Mouse (Mus musculus): ENCODE results near the gene Nr1d2. TPM values are rescaled to one million over a fixed set of nuclear protein-coding genes. Genes with fewer than 3 reads are reported as not detected.
A peak's percentile ranks its signal among the peaks of the same experiment; 100 is the strongest.
"Not testable (repeated sequence)": the region's sequence is repeated elsewhere in the genome, so short reads cannot be mapped to it uniquely, and the experiment has no call there.

The Nr1d2 gene
- 10 to 100 TPM; 57.3 to 64.0 TPM for total RNA-seq (2021)
- long read RNA-seq, full-length matches to known transcripts = 64 of 76 reads
- long read RNA-seq, partial matches to known transcripts = 3 of 76 reads
- long read RNA-seq, other reads (novel, unspliced or antisense) = 9 of 76 reads

DNA sequence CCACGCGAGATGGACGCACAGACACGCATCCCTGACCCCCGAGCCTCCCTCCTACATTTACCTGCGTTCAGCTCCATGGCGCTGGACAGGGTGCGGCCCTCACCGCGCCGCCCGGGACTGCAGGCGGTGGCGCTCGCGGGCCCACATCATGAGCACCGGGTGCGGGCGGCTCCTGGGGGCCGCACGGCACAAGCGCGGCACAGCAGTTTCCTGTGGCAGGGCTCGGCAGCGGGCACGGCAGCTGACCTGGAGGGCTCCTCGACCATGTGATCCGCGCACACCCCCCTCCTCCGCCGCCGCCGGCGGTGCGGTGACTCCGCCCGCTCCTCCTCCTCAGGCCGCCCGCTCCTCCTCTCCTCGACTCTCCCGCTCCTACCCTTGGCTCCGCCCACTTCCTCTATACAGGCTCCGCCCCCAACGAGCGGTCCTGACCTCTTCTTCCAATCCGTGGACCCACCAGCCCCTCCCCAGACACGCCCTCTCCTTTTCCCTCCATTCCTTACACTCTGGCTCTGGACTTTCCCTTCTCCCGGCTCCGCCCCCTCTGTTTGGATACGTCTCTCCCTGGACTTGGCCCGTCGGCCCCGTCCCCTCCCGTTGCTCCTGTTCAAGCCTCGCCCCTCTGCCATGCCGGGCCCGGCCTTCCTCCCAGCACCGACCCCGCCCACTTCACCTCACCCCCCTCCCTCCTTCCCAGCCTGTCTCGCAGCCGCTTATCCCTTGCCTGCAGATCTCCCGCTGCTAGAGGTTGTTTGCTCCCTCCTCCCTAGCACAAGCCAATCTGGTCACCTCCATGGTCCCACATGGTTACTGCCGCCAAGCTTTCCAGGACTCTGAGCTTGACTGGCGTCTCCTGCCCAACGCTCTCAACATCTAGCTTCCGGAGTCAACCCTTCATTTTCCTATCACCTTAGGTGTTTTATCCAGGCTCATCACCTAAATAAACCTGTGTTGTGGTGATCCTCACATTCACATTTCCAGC, at the start of gene Nr1d2:
Nr1d2 (minus strand) TSS at position 378 of the 982 bp plus-strand sequence.
- peak; percentile 98 for DNase-seq (ENCODE audit: low spot score in 2 of 2)

DNA sequence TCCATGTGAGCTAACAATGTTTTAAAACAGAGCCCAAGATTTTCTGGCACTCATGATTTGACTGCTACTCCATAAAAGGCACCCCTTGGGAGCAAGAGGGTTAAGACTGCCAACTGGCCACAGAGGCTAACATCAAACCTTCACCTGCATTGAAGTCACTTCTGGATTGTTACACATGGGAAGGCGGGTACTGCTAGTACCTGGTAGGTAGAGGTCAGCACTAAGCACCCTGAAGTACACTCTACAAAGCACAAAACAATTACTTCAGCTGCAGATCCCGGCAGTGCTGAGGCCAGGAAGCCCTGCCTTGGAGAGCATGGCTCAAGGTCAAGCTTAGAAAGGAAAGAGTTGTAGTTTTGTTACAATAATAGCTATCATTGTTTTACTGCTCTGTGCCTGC, 48.5 kb upstream of the Nr1d2 start:
- no peak for DNase-seq (ENCODE audit: low spot score in 2 of 2)

- DNase-seq (ENCODE audit: low spot score in 2 of 2) = no peak
These were observed 47.5 kb upstream of the Nr1d2 start for GRCm38 (mm10) chr14:18286441-18286840.

DNA sequence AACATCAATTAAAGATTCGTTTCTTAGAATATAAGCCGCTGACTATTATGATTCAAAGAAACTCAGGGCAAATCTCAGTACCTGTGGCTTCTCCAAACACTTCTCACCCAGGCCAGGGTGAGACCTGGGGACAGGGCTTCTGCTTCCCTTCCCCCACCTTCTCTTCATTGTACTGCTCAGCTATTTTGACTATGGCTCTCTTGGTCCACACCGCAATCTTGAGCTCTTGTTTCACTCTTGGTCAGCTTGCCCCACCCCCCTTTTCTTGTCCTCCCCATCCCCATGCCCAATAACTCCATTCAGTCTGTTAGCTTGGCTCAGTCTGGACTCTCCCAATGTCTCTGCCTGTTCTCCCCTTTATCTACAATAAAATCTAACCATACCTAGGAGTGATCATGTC, 46.5 kb upstream of the Nr1d2 start:
- DNase-seq (ENCODE audit: low spot score in 2 of 2) = no peak

DNA sequence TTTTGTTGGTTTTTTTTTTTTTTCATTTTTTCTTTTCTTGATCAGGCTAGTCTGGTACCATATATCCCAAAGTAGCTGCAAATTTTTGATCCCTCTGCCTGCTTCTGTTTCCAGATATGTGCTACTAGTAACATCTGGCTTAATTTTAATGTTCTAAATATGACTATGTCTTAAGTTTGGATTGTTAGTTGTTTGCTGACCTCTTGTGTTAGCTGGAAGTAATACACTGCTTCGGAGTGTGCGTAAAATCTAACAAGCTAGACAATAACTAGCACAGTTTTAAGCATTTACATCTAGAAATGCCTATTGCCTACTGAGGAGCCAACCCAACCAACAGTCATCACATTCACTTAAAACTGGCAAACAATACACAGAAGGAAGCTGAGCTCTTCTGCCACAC, 45.7 kb upstream of the Nr1d2 start:
- peak in 1 of 2 experiments; percentile 65 for DNase-seq (ENCODE audit: low spot score in 2 of 2)

- DNase-seq (ENCODE audit: low spot score in 2 of 2) = peak in 1 of 2 experiments; percentile 41
These were observed 41.4 kb upstream of the Nr1d2 start for GRCm38 (mm10) chr14:18280375-18280774.

- DNase-seq (ENCODE audit: low spot score in 2 of 2) = no peak
These were observed 35.6 kb upstream of the Nr1d2 start for GRCm38 (mm10) chr14:18274526-18274925.

- DNase-seq (ENCODE audit: low spot score in 2 of 2) = no peak
These were observed 32.7 kb upstream of the Nr1d2 start for GRCm38 (mm10) chr14:18271666-18272065.

GRCm38 (mm10) chr14:18270529-18271441, 31.9 kb upstream of the Nr1d2 start, which contains the start of the genes Nkiras1 and Rpl15:
Gene Nkiras1 (plus strand): TSS chr14:18271136.
Gene Rpl15 (minus strand): TSS chr14:18271391.
- peak; percentile 99 for DNase-seq (ENCODE audit: low spot score in 2 of 2)

DNA sequence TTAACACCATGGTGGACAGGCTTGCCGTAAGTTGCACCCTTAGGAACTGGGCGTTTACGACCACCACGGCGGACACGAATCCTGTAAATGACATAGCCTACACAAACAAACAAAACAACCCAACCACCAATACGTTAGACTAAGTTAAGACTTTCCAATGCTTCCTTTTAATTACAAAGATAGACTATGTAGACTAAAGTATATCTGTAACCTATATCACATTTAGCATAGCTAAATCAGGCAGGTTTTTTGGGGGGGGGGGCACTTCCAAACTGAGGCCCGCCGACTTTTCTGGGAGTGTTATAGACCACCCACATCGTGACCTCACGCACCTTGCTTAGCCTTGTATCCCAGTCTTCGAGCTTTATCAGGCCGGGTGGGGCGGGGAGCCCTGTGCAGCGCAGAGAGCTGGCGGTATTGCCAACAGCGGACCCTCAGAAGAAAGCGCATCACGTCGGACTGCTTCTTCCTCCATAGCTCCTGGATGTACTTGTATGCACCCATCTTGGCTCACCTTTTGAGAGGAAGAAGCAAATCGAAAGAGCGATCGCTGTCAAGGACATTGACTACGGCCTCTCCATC, 31.1 kb upstream of the Nr1d2 start:
- DNase-seq (ENCODE audit: low spot score in 2 of 2) = not testable (repeated sequence)

DNA sequence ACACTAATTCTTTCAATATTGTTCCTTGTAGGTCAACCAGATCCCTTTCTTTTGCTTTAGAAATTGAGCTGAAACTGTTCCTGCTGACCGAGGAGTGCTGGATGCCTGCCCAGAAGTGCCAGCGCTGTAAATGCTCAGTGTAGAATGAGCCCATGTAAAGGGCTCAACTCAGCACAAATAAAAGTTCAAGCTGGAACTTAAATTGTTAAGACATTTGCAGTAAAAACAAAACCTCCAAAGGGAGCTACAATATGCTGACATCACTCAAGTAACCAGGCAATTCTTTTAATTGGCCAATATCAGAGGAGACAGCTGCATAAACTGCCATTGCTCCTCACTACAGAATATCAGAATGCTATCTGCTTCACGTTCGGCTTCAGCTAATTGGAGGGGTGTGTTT, 24.5 kb upstream of the Nr1d2 start:
- peak in 1 of 2 experiments; percentile 36 for DNase-seq (ENCODE audit: low spot score in 2 of 2)

GRCm38 (mm10) chr14:18261203-18261602, 22.3 kb upstream of the Nr1d2 start:
- no peak for DNase-seq (ENCODE audit: low spot score in 2 of 2)

DNA sequence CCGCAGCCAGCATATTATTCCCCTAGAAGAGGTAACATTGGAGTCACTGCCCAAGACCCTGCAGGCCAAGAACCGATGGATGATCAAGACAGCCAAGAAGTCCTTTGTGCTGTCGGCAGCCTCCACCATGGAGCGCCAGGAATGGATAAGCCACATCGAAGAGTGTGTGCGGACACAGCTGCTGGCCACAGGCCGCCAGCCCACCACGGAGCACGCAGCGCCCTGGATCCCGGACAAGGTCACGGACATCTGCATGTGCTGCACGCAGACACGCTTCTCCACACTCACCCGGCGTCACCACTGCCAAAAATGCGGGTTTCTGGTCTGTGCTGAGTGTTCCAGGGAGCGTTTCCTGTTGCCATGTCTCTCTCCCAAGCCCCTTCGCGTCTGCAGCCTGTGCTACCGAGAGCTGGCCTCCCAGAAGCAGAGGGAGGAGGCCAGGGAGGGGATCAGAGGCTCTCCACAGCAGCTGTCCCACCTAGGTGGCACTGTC, 3.8 kb upstream of the Nr1d2 start:
- DNase-seq (ENCODE audit: low spot score in 2 of 2) = no peak

DNA sequence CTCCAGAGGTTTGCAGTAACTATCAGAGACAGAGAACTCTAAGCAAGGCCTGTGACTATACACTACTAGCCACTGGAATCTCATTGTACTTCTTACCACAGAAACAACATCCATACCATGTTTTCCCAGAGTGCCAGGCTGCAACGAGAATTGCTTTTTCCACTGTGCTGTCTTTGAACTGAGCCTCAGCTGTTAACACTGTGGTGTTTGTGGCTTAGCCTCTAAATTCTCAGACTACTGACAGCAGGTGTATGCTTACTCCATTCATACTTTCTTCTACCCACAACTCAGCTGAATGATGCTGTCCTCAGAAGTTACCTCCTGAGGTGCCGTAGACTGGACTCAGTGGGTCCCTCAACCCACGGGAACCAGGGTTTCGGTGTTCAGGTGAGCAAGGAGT, 2.9 kb upstream of the Nr1d2 start:
- DNase-seq (ENCODE audit: low spot score in 2 of 2) = no peak

DNA sequence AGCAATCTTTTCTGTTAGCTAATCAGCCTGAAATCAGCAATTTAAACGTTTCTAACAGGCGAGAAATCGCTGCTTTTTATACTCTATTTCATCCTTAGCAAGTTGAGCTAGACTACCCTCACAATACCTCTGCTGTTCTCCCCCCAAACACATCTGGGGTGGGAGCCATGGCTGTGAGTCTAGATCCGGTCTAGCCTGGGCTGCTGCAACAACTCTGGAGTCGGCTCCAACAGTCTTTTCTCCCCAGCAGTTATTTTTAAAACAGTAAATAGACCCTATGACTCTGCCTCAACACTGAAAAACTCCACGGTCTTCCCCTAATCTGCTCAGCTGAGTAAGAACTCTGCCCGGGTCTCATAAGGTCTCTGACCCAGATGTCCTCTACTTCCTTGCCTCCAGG, 1.2 kb upstream of the Nr1d2 start:
- no peak for DNase-seq (ENCODE audit: low spot score in 2 of 2)

DNA sequence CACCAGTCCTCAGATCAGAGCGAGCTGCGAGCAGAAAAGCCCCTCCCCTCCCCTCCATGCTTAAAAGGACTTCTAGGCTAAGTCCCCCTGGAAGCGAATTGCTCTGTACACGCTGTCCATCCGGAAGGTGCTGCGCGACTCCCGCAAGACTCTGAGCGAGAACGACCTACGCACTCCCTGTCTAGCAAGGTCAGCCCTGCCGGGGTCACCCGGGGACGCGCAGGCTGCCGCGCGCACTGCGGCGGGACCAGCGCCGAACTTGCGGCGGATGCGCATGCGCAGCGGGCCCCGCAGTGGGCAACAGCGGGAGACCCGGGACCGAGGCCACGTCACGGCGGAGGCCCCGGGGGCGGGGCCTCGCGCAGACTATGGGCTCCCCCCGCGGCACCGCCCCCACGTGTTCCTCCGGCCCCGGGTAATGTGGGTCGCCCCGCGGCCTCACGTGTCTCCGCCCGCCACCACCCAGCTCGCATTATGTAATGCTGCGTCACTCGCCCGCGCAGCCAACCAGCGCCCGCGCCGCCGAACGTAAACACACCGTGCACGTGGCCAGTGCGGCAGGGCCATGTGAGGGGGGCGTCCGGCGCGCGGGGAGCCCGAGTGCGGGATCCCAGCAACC, 687 bp downstream of the Nr1d2 start:
- DNase-seq (ENCODE audit: low spot score in 2 of 2) = peak; percentile 94 to 98

DNA sequence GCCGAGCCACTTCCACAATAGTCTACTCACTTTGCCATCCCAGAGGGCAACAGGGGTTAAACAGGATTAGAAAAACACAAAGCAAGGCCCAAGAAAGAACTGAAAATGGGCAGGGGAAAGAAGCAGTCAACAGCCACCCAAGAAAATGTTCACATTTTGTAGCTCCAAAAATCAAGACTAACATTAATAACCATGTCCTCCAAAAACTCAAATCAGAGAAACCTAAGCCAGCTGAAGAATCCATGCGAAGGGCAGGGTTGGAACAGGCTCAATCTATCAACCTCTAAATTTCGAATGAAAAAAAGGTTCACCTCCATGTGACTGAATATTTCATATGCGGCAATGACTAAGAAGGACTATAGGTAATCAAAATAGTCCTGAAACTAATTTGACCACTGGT, 1.5 kb downstream of the Nr1d2 start:
- DNase-seq (ENCODE audit: low spot score in 2 of 2) = no peak

DNA sequence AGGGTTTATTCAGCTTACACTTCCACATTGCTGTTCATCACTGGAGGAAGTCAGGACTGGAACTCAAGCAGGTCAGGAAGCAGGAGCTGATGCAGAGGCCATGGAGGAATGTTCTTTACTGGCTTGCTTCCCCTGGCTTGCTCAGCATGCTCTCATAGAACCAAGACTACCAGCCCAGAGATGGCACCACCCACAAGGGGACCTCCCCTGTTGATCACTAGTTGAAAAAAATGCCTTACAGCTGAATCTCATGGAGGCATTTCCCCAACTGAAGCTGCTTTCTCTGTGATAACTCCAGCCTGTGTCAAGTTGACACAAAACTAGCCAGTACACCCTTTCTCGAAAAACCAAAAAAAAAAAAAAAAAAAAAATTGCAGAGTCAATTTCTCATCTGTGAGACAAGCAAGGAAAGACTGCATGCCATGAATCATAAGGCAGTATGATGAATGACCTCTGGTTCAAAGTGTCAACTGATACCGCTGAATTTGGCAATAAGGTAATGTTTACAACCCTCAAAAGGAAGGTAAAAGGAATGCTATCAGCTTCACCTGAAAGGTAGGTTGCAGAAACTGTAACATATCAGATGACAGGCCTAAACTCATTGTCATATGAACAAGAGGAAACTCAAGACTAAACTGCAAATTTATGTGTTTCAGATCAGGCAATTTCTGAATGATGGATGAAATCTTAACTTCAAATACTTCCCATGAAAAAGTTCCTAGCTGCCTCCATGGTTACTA, 2.3 kb downstream of the Nr1d2 start:
- not testable (repeated sequence) for DNase-seq (ENCODE audit: low spot score in 2 of 2)

All from layer of hippocampus, adult 18-20 months (tissue).